Mouse (Mus musculus): ENCODE data around the gene Zkscan14. TPM values are rescaled to one million over a fixed set of nuclear protein-coding genes. Genes with fewer than 3 reads are reported as not detected.
A peak's percentile ranks its signal among the peaks of the same experiment; 100 is the strongest.

Gene Zkscan14
- polyA plus RNA-seq, 1 experiment from 2014 or later: 10.2 TPM

DNA sequence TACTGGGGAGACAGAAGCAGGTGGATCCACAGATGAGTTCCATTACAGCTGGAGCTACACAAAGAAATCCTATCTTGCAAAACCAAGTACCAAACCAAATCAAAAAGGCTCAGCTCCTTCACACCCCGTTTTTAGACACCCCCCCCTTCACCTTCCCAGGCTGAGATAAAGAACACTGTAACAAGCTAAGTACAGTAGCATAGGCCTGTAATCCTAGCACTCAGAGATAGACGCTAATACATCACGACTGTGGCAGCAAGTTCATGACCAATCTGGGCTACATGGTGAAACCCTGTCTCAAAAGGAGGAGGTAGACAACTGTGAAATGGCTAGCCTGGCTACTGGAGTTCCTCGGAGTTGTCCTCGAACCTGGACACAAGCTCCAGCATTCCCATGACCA is 11.3 kb downstream of the Zkscan14 start:
- 0 out of 2 replicates have a peak, but pooled peaks have one; percentile 9 for ATAC-seq (ENCODE audit: low FRiP score, low TSS enrichment)
- H3K27me3 ChIP-seq (ENCODE audit: control insufficient read depth, insufficient read depth, low read length): no peaks in the 10 kb centered on the region
- peak overlapping the region; percentile 97 for H3K9ac ChIP-seq (ENCODE audit: low read depth, low read length)
- H3K27ac ChIP-seq (ENCODE audit: low read depth, low read length): no peak overlapping the region
- 51% methylated on average over 5 of the region's 5 CpGs for WGBS
- peaks cover 34% of the 10 kb centered on the region for H3K36me3 ChIP-seq (ENCODE audit: control insufficient read depth, insufficient read depth, low read length)
- peaks cover 12% of the 10 kb centered on the region; the same call in 1 of the 2 replicates for H3K4me1 ChIP-seq (ENCODE audit: control insufficient read depth, insufficient read depth, low read length)
- H3K4me2 ChIP-seq (replicated peaks; ENCODE audit: low read depth, low read length): peak overlapping the region; percentile 89
- peak overlapping the region; percentile 95 for H3K4me3 ChIP-seq (ENCODE audit: low read length)
- H3K9me3 ChIP-seq (ENCODE audit: control insufficient read depth, low read length): no peaks in the 10 kb centered on the region

DNA sequence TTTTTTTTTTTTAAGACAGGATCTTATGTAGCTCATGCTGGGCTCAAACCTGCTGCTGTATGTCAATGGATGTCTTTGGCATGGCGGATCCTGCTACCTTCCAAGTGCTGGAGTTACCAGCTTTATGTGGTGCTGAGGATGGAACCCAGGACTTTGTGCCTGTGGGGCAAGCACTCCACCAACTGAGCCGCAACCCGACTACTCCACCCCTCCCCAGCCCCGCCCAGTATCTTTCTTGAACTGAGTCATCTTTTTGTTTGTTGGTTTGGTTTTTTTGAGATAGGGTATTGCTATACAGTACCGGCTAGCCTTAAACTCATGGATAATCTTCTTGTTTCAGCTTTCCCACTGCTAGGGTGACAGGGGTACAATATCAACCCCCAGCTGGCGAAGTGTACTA is 12.3 kb downstream of the Zkscan14 start:
- Histone ChIP-seq H3K4me1 (ENCODE audit: control insufficient read depth, insufficient read depth, low read length) (peaks cover 12% of the 10 kb centered on the region; the same call in 1 of the 2 replicates), H3K4me3 (ENCODE audit: low read length) (no peak overlapping the region), H3K36me3 (ENCODE audit: control insufficient read depth, insufficient read depth, low read length) (peaks cover 31% of the 10 kb centered on the region), H3K27ac (ENCODE audit: low read depth, low read length) (no peak overlapping the region), H3K27me3 (ENCODE audit: control insufficient read depth, insufficient read depth, low read length) (no peaks in the 10 kb centered on the region), H3K4me2 (replicated peaks; ENCODE audit: low read depth, low read length) (no peak overlapping the region), H3K9me3 (ENCODE audit: control insufficient read depth, low read length) (no peaks in the 10 kb centered on the region), H3K9ac (ENCODE audit: low read depth, low read length) (no peak overlapping the region)
- ATAC-seq (ENCODE audit: low FRiP score, low TSS enrichment): no peak
- 93% methylated on average over 6 of the region's 6 CpGs for WGBS

DNA sequence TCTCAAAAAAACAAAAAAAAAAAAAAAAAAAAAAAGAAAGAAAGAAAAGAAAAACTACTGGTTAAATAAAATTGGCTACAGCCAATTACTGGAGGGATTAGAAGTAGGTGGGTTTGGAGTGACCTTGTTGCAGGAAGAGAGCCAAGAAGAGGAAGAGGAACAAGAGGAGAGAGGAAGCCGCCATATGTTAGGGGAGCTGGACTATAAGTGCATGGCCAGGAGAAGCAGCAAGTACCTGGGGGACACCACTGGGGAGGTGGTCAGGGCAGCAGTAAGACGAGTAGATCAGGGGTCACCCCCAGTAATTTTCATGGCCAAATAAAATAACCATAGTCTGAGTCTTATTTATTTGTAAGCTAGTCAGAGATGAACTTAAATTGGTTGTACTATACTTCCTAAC is 16.4 kb downstream of the Zkscan14 start:
- Histone ChIP-seq H3K9me3 (ENCODE audit: control insufficient read depth, low read length) (no peaks in the 10 kb centered on the region), H3K36me3 (ENCODE audit: control insufficient read depth, insufficient read depth, low read length) (peaks cover 68% of the 10 kb centered on the region), H3K27ac (ENCODE audit: low read depth, low read length) (no peak overlapping the region), H3K4me3 (ENCODE audit: low read length) (no peak overlapping the region), H3K4me2 (replicated peaks; ENCODE audit: low read depth, low read length) (no peak overlapping the region), H3K9ac (ENCODE audit: low read depth, low read length) (no peak overlapping the region), H3K27me3 (ENCODE audit: control insufficient read depth, insufficient read depth, low read length) (no peaks in the 10 kb centered on the region), H3K4me1 (ENCODE audit: control insufficient read depth, insufficient read depth, low read length) (peaks cover 3% of the 10 kb centered on the region; the same call in 1 of the 2 replicates)
- ATAC-seq (ENCODE audit: low FRiP score, low TSS enrichment): no peak
- WGBS: 83% methylated on average over 2 of the region's 2 CpGs

DNA sequence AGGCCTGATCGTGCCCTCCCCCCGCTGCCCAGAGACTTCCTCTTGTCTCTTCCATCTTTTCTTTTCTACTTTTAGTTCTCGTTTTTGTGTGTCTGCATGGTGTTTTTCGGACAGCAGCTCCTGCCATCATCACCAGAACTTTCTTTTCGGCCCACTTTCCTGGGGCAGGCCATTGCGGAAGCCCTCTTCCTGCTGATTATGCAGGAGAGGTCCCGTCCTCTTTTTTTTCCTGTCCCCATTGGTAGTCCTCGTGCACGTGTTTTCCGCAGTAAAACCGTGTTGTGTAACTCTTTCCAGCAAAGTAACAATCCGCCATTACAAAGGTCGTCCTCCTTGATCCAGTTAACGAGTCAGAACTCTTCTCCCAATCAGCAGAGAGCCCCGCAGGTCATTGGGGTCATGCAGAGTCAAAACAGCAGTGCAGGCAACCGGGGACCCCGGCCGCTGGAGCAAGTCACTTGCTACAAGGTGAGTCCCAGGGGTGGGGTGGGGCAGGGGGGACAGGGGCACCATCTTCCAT is 23.1 kb downstream of the Zkscan14 start:
- no peak overlapping the region for H3K4me2 ChIP-seq (replicated peaks; ENCODE audit: low read depth, low read length)
- H3K9me3 ChIP-seq (ENCODE audit: control insufficient read depth, low read length): no peaks in the 10 kb centered on the region
- no peaks in the 10 kb centered on the region for H3K4me1 ChIP-seq (ENCODE audit: control insufficient read depth, insufficient read depth, low read length)
- no peak overlapping the region for H3K4me3 ChIP-seq (ENCODE audit: low read length)
- H3K27me3 ChIP-seq (ENCODE audit: control insufficient read depth, insufficient read depth, low read length): no peaks in the 10 kb centered on the region
- H3K27ac ChIP-seq (ENCODE audit: low read depth, low read length): no peak overlapping the region
- WGBS: 80% methylated on average over 18 of the region's 18 CpGs
- no peak for ATAC-seq (ENCODE audit: low FRiP score, low TSS enrichment)
- no peak overlapping the region for H3K9ac ChIP-seq (ENCODE audit: low read depth, low read length)
- peaks cover 99% of the 10 kb centered on the region for H3K36me3 ChIP-seq (ENCODE audit: control insufficient read depth, insufficient read depth, low read length)

DNA sequence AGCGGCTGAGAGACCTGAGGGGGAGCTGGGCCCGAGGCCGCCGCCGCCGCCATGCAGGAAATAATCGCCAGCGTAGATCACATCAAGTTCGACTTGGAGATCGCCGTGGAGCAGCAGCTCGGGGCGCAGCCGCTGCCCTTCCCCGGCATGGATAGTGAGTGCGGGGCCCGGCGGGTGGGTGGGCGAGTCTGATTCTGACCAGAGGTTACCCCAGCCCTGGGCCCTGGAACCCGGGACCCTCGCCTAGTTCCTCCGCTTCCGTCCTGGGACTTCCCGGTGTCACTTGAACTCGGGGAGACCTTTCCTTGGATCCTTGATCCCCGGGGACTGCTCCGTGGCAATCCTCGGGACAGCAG is 34.4 kb downstream of the Zkscan14 start:
- peaks cover 33% of the 10 kb centered on the region for H3K36me3 ChIP-seq (ENCODE audit: control insufficient read depth, insufficient read depth, low read length)
- peak overlapping the region; percentile 78 for H3K4me2 ChIP-seq (replicated peaks; ENCODE audit: low read depth, low read length)
- WGBS: under 1% methylated on average over 24 of the region's 28 CpGs
- H3K27me3 ChIP-seq (ENCODE audit: control insufficient read depth, insufficient read depth, low read length): no peaks in the 10 kb centered on the region
- H3K4me1 ChIP-seq (ENCODE audit: control insufficient read depth, insufficient read depth, low read length): peaks cover 15% of the 10 kb centered on the region; the same call in 1 of the 2 replicates
- H3K27ac ChIP-seq (ENCODE audit: low read depth, low read length): peak overlapping the region; percentile 30; the same call in 1 of the 2 replicates
- peak; percentile 50; the same call in 1 of the 2 replicates for ATAC-seq (ENCODE audit: low FRiP score, low TSS enrichment)
- peak overlapping the region; percentile 86 for H3K9ac ChIP-seq (ENCODE audit: low read depth, low read length)
- H3K4me3 ChIP-seq (ENCODE audit: low read length): peak overlapping the region; percentile 68
- H3K9me3 ChIP-seq (ENCODE audit: control insufficient read depth, low read length): no peaks in the 10 kb centered on the region

DNA sequence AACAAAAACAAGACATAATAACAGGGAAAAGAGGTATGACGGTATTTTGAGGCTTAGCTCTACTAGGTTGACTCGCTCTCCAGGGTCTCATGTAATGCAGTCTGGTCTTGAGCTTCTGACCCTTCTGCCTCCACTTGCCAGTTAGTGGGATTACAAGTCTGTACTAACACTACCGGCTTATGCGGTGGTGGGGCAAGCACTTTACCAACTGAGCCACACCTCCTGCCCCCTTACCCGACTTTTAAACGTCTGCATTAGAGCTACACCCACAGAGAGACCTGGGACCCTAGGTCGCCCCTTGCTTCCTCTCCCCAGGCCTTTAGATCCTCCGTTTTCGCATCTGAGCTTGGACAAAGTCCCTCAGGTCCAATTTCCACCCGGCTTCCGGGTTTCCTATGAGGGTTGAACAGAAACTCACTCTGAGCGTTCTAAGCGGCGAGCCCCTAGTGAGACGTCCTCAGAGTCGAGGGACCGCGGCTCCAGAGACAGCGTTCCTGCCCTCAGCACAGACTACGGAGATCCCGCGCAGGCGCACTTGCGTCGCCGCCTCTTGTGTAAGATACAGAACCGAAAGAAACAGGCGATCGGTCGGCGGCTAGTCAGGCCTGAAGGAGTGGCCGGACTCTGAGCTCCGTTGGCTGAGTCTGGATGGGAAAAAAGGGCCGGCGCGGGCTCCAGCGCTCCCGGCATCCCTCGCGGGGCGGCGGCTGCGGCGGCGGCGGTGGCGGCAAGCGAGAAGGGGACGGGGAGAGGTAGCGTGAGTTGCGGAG is 34.9 kb downstream of the Zkscan14 start, which contains the start of the genes Ptcd1 and Cpsf4:
Ptcd1 (minus strand) TSS at position 573 of the 770 bp plus-strand sequence.
Cpsf4 (plus strand) TSS at position 678 of the 770 bp plus-strand sequence.
- peak within 1 kb of the TSS; percentile 86 for H3K9ac ChIP-seq (ENCODE audit: low read depth, low read length)
- H3K4me2 ChIP-seq (replicated peaks; ENCODE audit: low read depth, low read length): peak within 1 kb of the TSS; percentile 78
- whole genome bisulfite sequencing: under 1% methylated on average over 48 of the region's 51 CpGs
- no peaks in the 10 kb centered on the region for H3K27me3 ChIP-seq (ENCODE audit: control insufficient read depth, insufficient read depth, low read length)
- peak within 1 kb of the TSS; percentile 85 for H3K27ac ChIP-seq (ENCODE audit: low read depth, low read length)
- peaks cover 15% of the 10 kb centered on the region; the same call in 1 of the 2 replicates for H3K4me1 ChIP-seq (ENCODE audit: control insufficient read depth, insufficient read depth, low read length)
- ATAC-seq (ENCODE audit: low FRiP score, low TSS enrichment): peak; percentile 95
- no peaks in the 10 kb centered on the region for H3K9me3 ChIP-seq (ENCODE audit: control insufficient read depth, low read length)
- H3K36me3 ChIP-seq (ENCODE audit: control insufficient read depth, insufficient read depth, low read length): peaks cover 31% of the 10 kb centered on the region
- H3K4me3 ChIP-seq (ENCODE audit: low read length): peak within 1 kb of the TSS; percentile 68

DNA sequence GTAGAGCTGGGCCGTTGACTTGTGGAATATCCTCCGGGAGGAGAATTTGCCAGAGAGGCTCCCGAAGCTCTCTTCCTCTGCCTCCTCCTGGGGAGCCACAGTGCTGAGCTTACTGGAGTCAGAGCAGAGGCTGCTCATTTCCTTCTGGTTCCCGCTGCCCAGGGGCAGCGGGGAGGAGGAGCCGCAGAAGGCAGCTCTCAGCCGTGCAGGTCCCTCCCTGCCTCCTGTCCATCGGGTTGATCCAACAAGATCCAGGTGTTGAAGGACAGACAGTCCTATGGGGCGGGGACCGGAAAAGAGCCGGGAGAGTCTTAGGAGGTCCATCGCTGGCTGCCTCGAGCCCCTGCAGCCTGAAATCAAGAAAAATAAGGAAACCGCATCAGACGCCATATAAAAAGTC is 36.5 kb downstream of the Zkscan14 start:
- no peak overlapping the region for H3K9ac ChIP-seq (ENCODE audit: low read depth, low read length)
- H3K4me3 ChIP-seq (ENCODE audit: low read length): no peak overlapping the region
- WGBS: 86% methylated on average over 15 of the region's 15 CpGs
- ATAC-seq (ENCODE audit: low FRiP score, low TSS enrichment): no peak
- no peaks in the 10 kb centered on the region for H3K27me3 ChIP-seq (ENCODE audit: control insufficient read depth, insufficient read depth, low read length)
- H3K9me3 ChIP-seq (ENCODE audit: control insufficient read depth, low read length): no peaks in the 10 kb centered on the region
- peaks cover 15% of the 10 kb centered on the region; the same call in 1 of the 2 replicates for H3K4me1 ChIP-seq (ENCODE audit: control insufficient read depth, insufficient read depth, low read length)
- no peak overlapping the region; the same call in 1 of the 2 replicates for H3K4me2 ChIP-seq (replicated peaks; ENCODE audit: low read depth, low read length)
- H3K36me3 ChIP-seq (ENCODE audit: control insufficient read depth, insufficient read depth, low read length): peaks cover 28% of the 10 kb centered on the region
- H3K27ac ChIP-seq (ENCODE audit: low read depth, low read length): no peak overlapping the region

DNA sequence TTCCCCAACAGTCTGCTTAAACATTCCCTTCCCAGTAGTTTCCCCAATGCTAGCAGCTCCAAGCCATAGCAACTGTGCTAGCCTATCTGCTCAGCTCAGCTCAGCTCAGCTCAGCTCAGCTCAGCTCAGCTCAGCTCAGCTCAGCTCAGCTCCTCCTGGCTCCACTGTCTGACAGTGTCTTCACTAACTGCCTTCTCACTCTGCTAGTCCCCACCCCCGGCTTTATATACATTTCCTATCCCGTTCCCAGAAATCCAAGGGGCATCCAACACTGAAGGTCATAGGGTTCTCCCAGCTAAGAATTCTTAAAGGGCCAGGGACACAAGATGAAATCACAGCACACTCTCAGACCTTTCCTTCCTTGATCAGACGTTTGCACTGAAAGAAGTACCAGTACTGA is 37.0 kb downstream of the Zkscan14 start:
- Histone ChIP-seq H3K4me2 (replicated peaks; ENCODE audit: low read depth, low read length) (no peak overlapping the region), H3K9ac (ENCODE audit: low read depth, low read length) (no peak overlapping the region), H3K27me3 (ENCODE audit: control insufficient read depth, insufficient read depth, low read length) (no peaks in the 10 kb centered on the region), H3K9me3 (ENCODE audit: control insufficient read depth, low read length) (no peaks in the 10 kb centered on the region), H3K27ac (ENCODE audit: low read depth, low read length) (no peak overlapping the region), H3K4me3 (ENCODE audit: low read length) (no peak overlapping the region), H3K36me3 (ENCODE audit: control insufficient read depth, insufficient read depth, low read length) (peaks cover 30% of the 10 kb centered on the region), H3K4me1 (ENCODE audit: control insufficient read depth, insufficient read depth, low read length) (peaks cover 15% of the 10 kb centered on the region; the same call in 1 of the 2 replicates)
- 58% methylated on average over 3 of the region's 3 CpGs for WGBS
- no peak for ATAC-seq (ENCODE audit: low FRiP score, low TSS enrichment)

DNA sequence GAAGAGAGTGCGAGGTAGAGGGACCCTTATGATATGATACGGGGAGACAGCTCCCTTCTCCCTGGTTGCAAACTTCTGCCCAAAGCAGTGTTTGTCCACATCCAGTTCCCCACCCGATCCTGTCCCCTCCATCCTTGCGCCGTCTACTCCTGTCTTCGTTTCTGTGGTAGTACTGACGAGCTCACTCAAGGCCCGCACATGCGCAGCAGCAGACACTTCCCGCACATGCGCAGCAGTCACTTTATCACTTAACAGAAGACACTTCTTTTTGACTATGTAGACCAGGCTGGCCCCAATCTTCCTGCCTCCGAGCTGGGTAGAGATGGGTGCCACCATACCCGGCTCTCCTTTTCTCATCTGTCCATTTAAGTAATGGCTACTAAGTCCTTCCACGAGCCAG is 40.3 kb downstream of the Zkscan14 start:
- H3K36me3 ChIP-seq (ENCODE audit: control insufficient read depth, insufficient read depth, low read length): peaks cover 53% of the 10 kb centered on the region
- H3K27me3 ChIP-seq (ENCODE audit: control insufficient read depth, insufficient read depth, low read length): no peaks in the 10 kb centered on the region
- H3K9me3 ChIP-seq (ENCODE audit: control insufficient read depth, low read length): no peaks in the 10 kb centered on the region
- H3K4me1 ChIP-seq (ENCODE audit: control insufficient read depth, insufficient read depth, low read length): peaks cover 6% of the 10 kb centered on the region; the same call in 1 of the 2 replicates
- WGBS: 90% methylated on average over 14 of the region's 14 CpGs
- ATAC-seq (ENCODE audit: low FRiP score, low TSS enrichment): no peak
- H3K4me3 ChIP-seq (ENCODE audit: low read length): no peak overlapping the region
- H3K27ac ChIP-seq (ENCODE audit: low read depth, low read length): no peak overlapping the region
- H3K4me2 ChIP-seq (replicated peaks; ENCODE audit: low read depth, low read length): no peak overlapping the region
- no peak overlapping the region for H3K9ac ChIP-seq (ENCODE audit: low read depth, low read length)
